Mouse (Mus musculus) liver, embryonic 14.5 days (tissue): ENCODE measurements around the gene Tmem151b.

Source experiments
- CTCF ChIP-seq: IDR thresholded peaks from 2 replicates; pipeline ENCODE4 v1.5.1; 2016; ENCODE audit warnings: antibody characterized with exemption, low read depth, control low read depth
- EP300 ChIP-seq: IDR thresholded peaks from 2 replicates; pipeline ENCODE4 v1.6.1; 2016; ENCODE audit warnings: antibody characterized with exemption, low read depth

DNA sequence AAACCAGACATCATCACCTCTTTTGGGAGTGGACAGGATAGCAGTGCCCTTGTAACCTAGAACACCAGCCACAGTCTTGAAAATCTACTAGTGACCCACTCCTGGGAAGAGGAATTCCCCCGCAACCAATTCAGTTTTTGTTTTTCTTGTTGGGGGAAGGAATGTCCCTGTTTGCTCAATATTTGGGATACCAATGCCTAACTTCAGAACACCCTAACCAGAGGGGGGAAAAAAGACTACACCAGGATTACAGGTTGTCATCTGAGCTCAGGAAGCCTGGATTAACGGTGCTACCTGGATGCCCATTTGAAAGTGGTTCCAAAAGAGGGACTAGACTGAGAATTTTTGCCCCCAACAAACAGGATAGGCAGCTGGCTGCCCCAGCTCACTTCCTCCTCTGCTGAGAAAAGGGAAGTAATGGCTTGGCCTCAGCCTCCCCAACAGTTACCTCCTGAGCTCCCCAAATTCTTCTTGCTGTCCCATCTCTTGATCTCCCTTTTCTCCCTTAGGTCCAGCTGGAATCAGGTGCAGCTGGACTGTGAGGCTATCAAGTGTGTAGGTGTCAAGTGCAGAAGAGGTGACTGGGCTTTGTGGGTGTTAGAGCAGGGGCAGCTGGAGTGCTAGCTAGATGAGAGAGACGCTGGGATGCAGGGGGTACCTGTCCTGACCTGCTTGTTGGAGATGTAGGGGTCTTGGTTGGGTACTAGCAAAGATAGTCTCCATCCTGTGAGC, 7.2 kb upstream of the Tmem151b start:
- TF ChIP-seq CTCF (no peak), EP300 (no peak)
